Mouse (Mus musculus) embryonic facial prominence, embryonic 10.5 days (tissue): ENCODE measurements around the gene Cxcl1. TPM values are rescaled to one million over a fixed set of nuclear protein-coding genes. Genes with fewer than 3 reads are reported as not detected.
"Not testable (repeated sequence)": the region's sequence is repeated elsewhere in the genome, so short reads cannot be mapped to it uniquely, and the experiment has no call there.

Source experiments
- DNase-seq: peaks from one replicate; pipeline ENCODE4 v3.0.0-alpha.2; 2017; ENCODE audit warnings: low spot score
- H3K27ac ChIP-seq: fragments of 300-500 bp; sonication (generic); replicated peaks from 2 replicates; pipeline ENCODE4 v1.5.1; 2016; ENCODE audit warnings: mild to moderate bottlenecking
- H3K27me3 ChIP-seq: fragments of 300-500 bp; sonication (generic); replicated peaks from 2 replicates; pipeline ENCODE4 v1.6.1; 2016; ENCODE audit warnings: low read depth, mild to moderate bottlenecking; ENCODE audit not compliant: poor library complexity, severe bottlenecking
- H3K36me3 ChIP-seq: fragments of 300-500 bp; sonication (generic); replicated peaks from 2 replicates; pipeline ENCODE4 v1.6.1; 2016; ENCODE audit warnings: mild to moderate bottlenecking, moderate library complexity
- H3K4me1 ChIP-seq: fragments of 300-500 bp; sonication (generic); 2 replicates; pipeline ENCODE4 v1.6.1; 2016
- H3K4me3 ChIP-seq: fragments of 300-500 bp; sonication (generic); 2 replicates; pipeline ENCODE4 v1.5.1; 2016; ENCODE audit warnings: mild to moderate bottlenecking, moderate library complexity
- H3K9me3 ChIP-seq: fragments of 300-500 bp; sonication (generic); 2 replicates; pipeline ENCODE4 v1.6.1; 2016; ENCODE audit warnings: mild to moderate bottlenecking
- WGBS: fragments of 180-500 bp; shearing (Covaris S2); methylation state at CpG from one replicate; pipeline ENCODE4 v1.1.7; 2016; 5-methylcytosine and 5-hydroxymethylcytosine counted together
- polyA plus RNA-seq: library from polyadenylated mRNA; unstranded; fragments of >200 nt; fragmentation: Nextera tagmentation; extraction: Ambion mirVana; gene quantifications from 2 replicates; pipeline ENCODE4 v1.2.1, GENCODE M21; 2016

Gene Cxcl1
- polyA plus RNA-seq: 0.10 TPM in 1 of 2 replicates, not detected in the other

GRCm38 (mm10) chr5:90890519-90891463, at the start of gene Cxcl1:
TSS of gene Cxcl1 (plus strand) at chr5:90891241.
- Histone ChIP-seq H3K4me1 (peaks cover 10% of the 10 kb centered on the region), H3K27me3 (peaks cover 8% of the 10 kb centered on the region; the same call in 1 of the 2 replicates), H3K27ac (peak within 1 kb of the TSS; percentile 76), H3K4me3 (peak within 1 kb of the TSS; percentile 64), H3K9me3 (no peaks in the 10 kb centered on the region), H3K36me3 (no peaks in the 10 kb centered on the region)
- peak; percentile 55 for DNase-seq
- 5% methylated on average over 30 of the region's 30 CpGs for WGBS

GRCm38 (mm10) chr5:90843891-90844290, 47.1 kb upstream of the Cxcl1 start:
- Histone ChIP-seq H3K4me3 (no peak overlapping the region), H3K4me1 (no peaks in the 10 kb centered on the region), H3K27me3 (no peaks in the 10 kb centered on the region), H3K9me3 (no peaks in the 10 kb centered on the region), H3K36me3 (no peaks in the 10 kb centered on the region), H3K27ac (no peak overlapping the region)
- DNase-seq: no peak
- 88% methylated on average over 3 of the region's 3 CpGs for WGBS

GRCm38 (mm10) chr5:90850096-90850495, 40.9 kb upstream of the Cxcl1 start:
- H3K4me3 ChIP-seq, H3K27ac ChIP-seq, H3K9me3 ChIP-seq, H3K4me1 ChIP-seq, DNase-seq, H3K27me3 ChIP-seq, H3K36me3 ChIP-seq: not testable (repeated sequence)
- 94% methylated on average over 7 of the region's 7 CpGs for WGBS

GRCm38 (mm10) chr5:90851391-90851790, 39.6 kb upstream of the Cxcl1 start:
- not testable (repeated sequence) for H3K4me1 ChIP-seq, DNase-seq, H3K9me3 ChIP-seq, H3K27me3 ChIP-seq, H3K4me3 ChIP-seq, H3K36me3 ChIP-seq, H3K27ac ChIP-seq
- WGBS: 95% methylated on average over 11 of the region's 11 CpGs

GRCm38 (mm10) chr5:90853206-90853605, 37.8 kb upstream of the Cxcl1 start:
- Histone ChIP-seq H3K27me3 (no peaks in the 10 kb centered on the region), H3K27ac (no peak overlapping the region), H3K36me3 (no peaks in the 10 kb centered on the region), H3K4me1 (no peaks in the 10 kb centered on the region), H3K4me3 (no peak overlapping the region), H3K9me3 (no peaks in the 10 kb centered on the region)
- 91% methylated on average over 4 of the region's 4 CpGs for WGBS
- DNase-seq: no peak

GRCm38 (mm10) chr5:90855308-90856230, 35.5 kb upstream of the Cxcl1 start:
- H3K4me3 ChIP-seq: no peak overlapping the region
- DNase-seq: no peak
- H3K36me3 ChIP-seq: no peaks in the 10 kb centered on the region
- WGBS: 82% methylated on average over 7 of the region's 7 CpGs
- no peaks in the 10 kb centered on the region for H3K9me3 ChIP-seq
- no peaks in the 10 kb centered on the region for H3K4me1 ChIP-seq
- no peaks in the 10 kb centered on the region for H3K27me3 ChIP-seq
- H3K27ac ChIP-seq: no peak overlapping the region

- Histone ChIP-seq H3K27me3 (no peaks in the 10 kb centered on the region), H3K4me3 (no peak overlapping the region), H3K27ac (no peak overlapping the region), H3K9me3 (no peaks in the 10 kb centered on the region), H3K36me3 (no peaks in the 10 kb centered on the region), H3K4me1 (no peaks in the 10 kb centered on the region)
- no peak for DNase-seq
- 81% methylated on average over 5 of the region's 5 CpGs for WGBS
These were observed 33.6 kb upstream of the Cxcl1 start for GRCm38 (mm10) chr5:90857463-90857862.

GRCm38 (mm10) chr5:90858429-90858828, 32.6 kb upstream of the Cxcl1 start:
- DNase-seq: no peak
- Histone ChIP-seq H3K36me3 (no peaks in the 10 kb centered on the region), H3K9me3 (no peaks in the 10 kb centered on the region), H3K4me1 (no peaks in the 10 kb centered on the region), H3K27me3 (no peaks in the 10 kb centered on the region), H3K27ac (no peak overlapping the region), H3K4me3 (no peak overlapping the region)
- WGBS: 92% methylated on average over 2 of the region's 2 CpGs

- WGBS: 81% methylated on average over 3 of the region's 3 CpGs
- H3K36me3 ChIP-seq: no peaks in the 10 kb centered on the region
- H3K9me3 ChIP-seq: no peaks in the 10 kb centered on the region
These were observed 32.0 kb upstream of the Cxcl1 start for GRCm38 (mm10) chr5:90859031-90859430.

GRCm38 (mm10) chr5:90861876-90862375, 29.1 kb upstream of the Cxcl1 start:
- 85% methylated on average over 6 of the region's 6 CpGs for WGBS
- DNase-seq: no peak
- Histone ChIP-seq H3K4me3 (no peak overlapping the region), H3K27ac (no peak overlapping the region), H3K27me3 (no peaks in the 10 kb centered on the region), H3K36me3 (no peaks in the 10 kb centered on the region), H3K9me3 (no peaks in the 10 kb centered on the region), H3K4me1 (no peaks in the 10 kb centered on the region)

More at GRCm38 (mm10) chr5:90859031-90859430, 32.0 kb upstream of the Cxcl1 start:
- H3K4me3 ChIP-seq: no peak overlapping the region
- no peak overlapping the region for H3K27ac ChIP-seq
- H3K4me1 ChIP-seq: no peaks in the 10 kb centered on the region
- DNase-seq: no peak
- no peaks in the 10 kb centered on the region for H3K27me3 ChIP-seq

- H3K36me3 ChIP-seq: no peaks in the 10 kb centered on the region
- no peaks in the 10 kb centered on the region for H3K27me3 ChIP-seq
- H3K4me1 ChIP-seq: no peaks in the 10 kb centered on the region
- H3K9me3 ChIP-seq: no peaks in the 10 kb centered on the region
- no peak for DNase-seq
- no peak overlapping the region for H3K27ac ChIP-seq
- H3K4me3 ChIP-seq: no peak overlapping the region
These were observed 24.3 kb upstream of the Cxcl1 start for GRCm38 (mm10) chr5:90866770-90867169.

- DNase-seq: no peak
- Histone ChIP-seq H3K4me1 (no peaks in the 10 kb centered on the region), H3K9me3 (no peaks in the 10 kb centered on the region), H3K27me3 (no peaks in the 10 kb centered on the region), H3K36me3 (no peaks in the 10 kb centered on the region), H3K4me3 (no peak overlapping the region), H3K27ac (no peak overlapping the region)
- 86% methylated on average over 7 of the region's 7 CpGs for WGBS
These were observed 18.7 kb upstream of the Cxcl1 start for GRCm38 (mm10) chr5:90872377-90872776.
